Mouse (Mus musculus): ENCODE data around the gene Ttll7. TPM values are rescaled to one million over a fixed set of nuclear protein-coding genes. Genes with fewer than 3 reads are reported as not detected.

The Ttll7 gene
- polyA plus RNA-seq, 1 experiment: 1.2 TPM

DNA sequence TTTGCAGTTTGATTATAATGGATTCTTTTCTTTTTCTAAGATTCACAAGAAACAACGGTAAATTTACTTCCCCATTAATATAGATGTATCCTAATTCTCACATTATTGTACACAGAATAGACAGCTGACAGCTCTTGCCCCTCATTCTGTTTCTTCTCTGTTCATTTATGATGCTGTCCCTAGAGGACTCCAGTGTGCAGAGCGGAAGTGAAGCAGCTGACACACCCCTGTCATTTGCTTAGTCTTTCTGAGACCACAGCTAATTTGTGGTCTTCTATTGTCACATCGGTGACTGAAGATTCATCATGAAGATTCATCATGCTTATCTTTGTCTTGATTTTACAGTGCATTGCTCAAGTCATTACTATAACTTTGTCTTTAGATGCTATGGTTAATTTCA is 126.1 kb downstream of the Ttll7 start:
- Histone ChIP-seq H3K27ac (ENCODE audit: control insufficient read depth, insufficient read depth, low read depth, low read length, poor library complexity) (no peak overlapping the region), H3K4me3 (replicated peaks; ENCODE audit: control insufficient read depth, low read depth, low read length) (no peak overlapping the region), H3K4me1 (ENCODE audit: control insufficient read depth, insufficient read depth, low read length) (no peaks in the 10 kb centered on the region)
- no peak for TF ChIP-seq POLR2A (IDR thresholded peaks at IDR 0.05; ENCODE audit: borderline replicate concordance, control insufficient read depth, low read depth, low read length)
- TF ChIP-seq CTCF (IDR thresholded peaks at IDR 0.05; ENCODE audit: control insufficient read depth, insufficient read depth, low read length): no peak
- WGBS: 80% methylated on average over 3 of the region's 3 CpGs

DNA sequence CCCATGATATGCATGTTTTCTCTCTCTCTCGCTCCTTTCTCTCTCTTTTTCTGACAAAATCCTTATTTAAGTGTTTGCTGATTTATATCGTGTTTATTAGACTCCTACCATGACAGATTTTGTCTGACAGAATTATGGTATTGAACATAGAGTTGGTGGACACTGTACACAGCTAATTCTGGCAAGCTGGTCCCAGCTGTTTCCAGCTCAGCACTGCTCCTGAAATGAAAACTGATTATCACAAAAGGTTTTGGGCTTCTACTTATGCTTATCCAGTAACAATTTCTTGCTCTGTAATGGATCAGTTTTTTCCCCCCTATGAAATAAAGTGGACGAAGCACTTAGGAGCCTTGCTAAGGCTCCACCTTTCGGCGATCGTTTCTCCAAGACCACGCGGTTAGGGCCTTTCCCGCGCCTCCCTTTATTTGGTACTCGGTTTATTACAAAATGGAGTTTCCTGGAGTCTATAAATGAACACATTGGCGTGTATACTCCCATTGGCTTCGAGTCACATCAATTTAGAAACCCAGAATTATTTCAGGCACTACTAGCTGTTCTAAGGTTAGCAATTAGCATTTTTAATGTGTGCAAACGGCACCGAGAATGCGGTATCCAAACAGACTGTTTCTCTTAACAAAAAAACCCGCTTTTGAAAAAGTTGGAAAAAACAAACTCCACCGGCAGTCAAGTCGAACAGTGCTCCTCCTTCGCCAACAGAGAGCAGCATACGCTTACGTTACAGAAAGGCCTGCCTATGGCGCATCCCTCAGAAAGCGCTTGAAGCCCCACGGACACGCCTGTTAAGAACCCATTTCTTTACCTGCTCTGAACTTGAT is 141.9 kb downstream of the Ttll7 start:
- H3K4me3 ChIP-seq (replicated peaks; ENCODE audit: control insufficient read depth, low read depth, low read length): no peak overlapping the region
- H3K4me1 ChIP-seq (ENCODE audit: control insufficient read depth, insufficient read depth, low read length): no peaks in the 10 kb centered on the region
- H3K27ac ChIP-seq (ENCODE audit: control insufficient read depth, insufficient read depth, low read depth, low read length, poor library complexity): no peak overlapping the region
- TF ChIP-seq POLR2A (IDR thresholded peaks at IDR 0.05; ENCODE audit: borderline replicate concordance, control insufficient read depth, low read depth, low read length): no peak
- TF ChIP-seq CTCF (IDR thresholded peaks at IDR 0.05; ENCODE audit: control insufficient read depth, insufficient read depth, low read length): no peak
- 46% methylated on average over 26 of the region's 26 CpGs for WGBS

DNA sequence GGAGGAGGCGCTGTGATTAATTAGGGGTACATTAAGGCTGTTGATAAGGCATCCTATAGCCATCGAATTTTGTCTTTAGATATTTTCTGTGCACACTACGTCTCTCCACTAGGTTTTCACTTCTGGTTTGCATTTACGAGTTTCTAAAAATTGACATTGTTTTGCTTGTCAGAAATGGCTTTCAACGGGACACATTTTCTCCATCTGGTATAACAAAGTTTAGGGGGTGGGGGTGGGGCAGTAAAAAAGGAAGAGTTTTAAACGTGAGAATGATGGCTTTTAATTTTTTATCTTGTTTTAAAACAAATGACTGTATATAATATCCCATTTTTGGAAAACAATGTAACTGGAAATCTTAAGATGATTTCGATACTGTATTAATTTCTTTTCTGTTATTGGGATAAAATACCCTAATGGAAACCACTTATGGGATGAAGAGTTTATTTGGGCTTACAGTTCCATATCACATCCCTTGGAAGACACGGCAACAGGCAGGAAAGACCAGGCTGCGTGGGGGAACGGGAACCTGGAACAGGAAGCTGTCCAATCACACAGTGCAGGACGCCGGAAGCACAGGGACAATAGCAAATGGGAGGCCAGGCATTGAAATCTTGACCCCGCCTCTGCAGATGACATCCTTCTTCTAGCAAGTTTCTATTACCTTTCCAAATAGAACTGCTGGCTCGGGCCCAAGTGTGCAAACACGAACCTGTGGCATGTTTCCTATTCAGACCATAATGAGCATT is 142.7 kb downstream of the Ttll7 start:
- no peak overlapping the region for H3K4me3 ChIP-seq (replicated peaks; ENCODE audit: control insufficient read depth, low read depth, low read length)
- no peaks in the 10 kb centered on the region for H3K4me1 ChIP-seq (ENCODE audit: control insufficient read depth, insufficient read depth, low read length)
- H3K27ac ChIP-seq (ENCODE audit: control insufficient read depth, insufficient read depth, low read depth, low read length, poor library complexity): no peak overlapping the region
- 58% methylated on average over 15 of the region's 15 CpGs for WGBS
- TF ChIP-seq POLR2A (IDR thresholded peaks at IDR 0.05; ENCODE audit: borderline replicate concordance, control insufficient read depth, low read depth, low read length) (no peak), CTCF (IDR thresholded peaks at IDR 0.05; ENCODE audit: control insufficient read depth, insufficient read depth, low read length) (no peak)

DNA sequence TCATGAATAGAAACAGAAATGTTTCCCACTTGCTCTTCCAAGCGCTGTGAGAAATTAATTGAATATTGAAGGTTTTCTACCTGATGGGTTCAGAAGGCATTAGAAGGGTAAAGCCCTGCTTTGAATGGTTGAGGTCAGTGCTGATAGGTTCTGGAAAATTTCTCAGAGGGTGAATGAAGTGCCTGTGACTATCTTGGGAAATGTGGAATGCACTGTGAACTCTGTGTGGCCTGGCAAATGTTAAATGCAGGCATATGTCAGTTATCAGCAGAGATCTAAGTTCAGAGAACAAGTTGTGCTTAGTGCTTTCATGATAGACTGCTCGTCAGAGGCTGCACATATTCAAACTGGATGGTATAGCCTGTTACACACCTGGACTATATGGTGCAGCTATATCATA is 147.0 kb downstream of the Ttll7 start:
- H3K4me3 ChIP-seq (replicated peaks; ENCODE audit: control insufficient read depth, low read depth, low read length): no peak overlapping the region
- no peak overlapping the region for H3K27ac ChIP-seq (ENCODE audit: control insufficient read depth, insufficient read depth, low read depth, low read length, poor library complexity)
- no peaks in the 10 kb centered on the region for H3K4me1 ChIP-seq (ENCODE audit: control insufficient read depth, insufficient read depth, low read length)
- 81% methylated on average over 2 of the region's 2 CpGs for WGBS
- TF ChIP-seq POLR2A (IDR thresholded peaks at IDR 0.05; ENCODE audit: borderline replicate concordance, control insufficient read depth, low read depth, low read length) (no peak), CTCF (IDR thresholded peaks at IDR 0.05; ENCODE audit: control insufficient read depth, insufficient read depth, low read length) (no peak)

DNA sequence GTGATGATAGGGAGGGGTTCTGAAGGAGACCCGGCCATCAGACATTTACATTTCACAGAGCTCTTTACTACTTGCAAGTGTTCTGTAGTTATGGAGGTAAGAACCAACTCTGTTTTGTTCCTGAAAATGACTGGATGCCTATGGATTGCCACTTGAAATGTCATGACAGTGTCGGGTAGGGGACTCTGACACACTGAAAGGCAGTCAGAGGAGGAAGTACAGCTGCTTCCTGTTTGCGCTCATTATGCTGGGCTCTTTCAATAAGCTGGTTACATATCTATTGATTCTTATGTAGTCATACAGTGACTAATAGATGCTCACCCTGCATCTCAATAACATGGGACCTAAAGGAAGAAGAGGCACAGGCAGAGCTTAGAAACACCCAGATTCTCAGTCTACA is 148.8 kb downstream of the Ttll7 start:
- no peaks in the 10 kb centered on the region for H3K4me1 ChIP-seq (ENCODE audit: control insufficient read depth, insufficient read depth, low read length)
- H3K4me3 ChIP-seq (replicated peaks; ENCODE audit: control insufficient read depth, low read depth, low read length): no peak overlapping the region
- 28% methylated on average over 3 of the region's 3 CpGs for WGBS
- no peak for TF ChIP-seq CTCF (IDR thresholded peaks at IDR 0.05; ENCODE audit: control insufficient read depth, insufficient read depth, low read length)
- TF ChIP-seq POLR2A (IDR thresholded peaks at IDR 0.05; ENCODE audit: borderline replicate concordance, control insufficient read depth, low read depth, low read length): no peak
- no peak overlapping the region for H3K27ac ChIP-seq (ENCODE audit: control insufficient read depth, insufficient read depth, low read depth, low read length, poor library complexity)

DNA sequence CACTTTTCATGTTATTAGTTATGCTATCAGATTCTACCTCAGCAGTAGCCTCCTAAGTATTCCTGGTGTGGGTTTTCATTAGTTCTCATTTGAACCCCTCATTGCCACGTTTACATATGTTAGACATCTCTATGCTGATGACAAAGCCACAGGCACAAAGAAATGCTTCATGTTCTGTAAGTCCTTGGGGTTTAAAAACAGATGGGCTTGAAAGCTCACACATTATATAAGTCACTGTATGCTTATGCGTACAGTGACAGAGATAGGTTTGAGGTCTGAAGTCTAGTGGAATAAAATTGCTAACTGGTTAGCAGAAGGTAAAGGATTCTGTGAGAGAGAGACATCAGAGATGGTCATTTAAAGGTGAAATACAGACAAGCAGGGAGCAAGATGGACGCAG is 149.4 kb downstream of the Ttll7 start:
- WGBS: 72% methylated on average over 3 of the region's 3 CpGs
- TF ChIP-seq CTCF (IDR thresholded peaks at IDR 0.05; ENCODE audit: control insufficient read depth, insufficient read depth, low read length): no peak
- no peak for TF ChIP-seq POLR2A (IDR thresholded peaks at IDR 0.05; ENCODE audit: borderline replicate concordance, control insufficient read depth, low read depth, low read length)
- H3K4me1 ChIP-seq (ENCODE audit: control insufficient read depth, insufficient read depth, low read length): no peaks in the 10 kb centered on the region

DNA sequence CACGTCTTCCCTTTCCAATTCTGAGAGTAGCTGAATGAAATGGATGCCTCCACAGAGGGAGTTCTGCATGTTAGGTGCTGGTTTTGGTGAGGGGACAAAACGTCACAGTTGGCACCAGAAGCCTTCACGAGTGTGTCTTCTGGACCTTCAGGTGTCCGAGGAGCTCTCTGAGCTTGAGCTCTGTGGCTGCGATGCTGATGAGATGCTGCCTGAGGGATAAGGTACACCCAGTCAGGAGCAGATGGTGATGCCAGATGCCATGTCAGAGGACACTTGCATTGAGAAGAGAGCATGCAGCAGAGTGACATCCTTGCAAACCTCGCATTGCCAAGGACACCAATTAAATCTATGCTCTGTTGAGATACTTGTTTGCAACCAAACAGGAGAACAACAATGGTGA is 164.3 kb downstream of the Ttll7 start:
- no peak for TF ChIP-seq CTCF (IDR thresholded peaks at IDR 0.05; ENCODE audit: control insufficient read depth, insufficient read depth, low read length)
- no peaks in the 10 kb centered on the region for H3K4me1 ChIP-seq (ENCODE audit: control insufficient read depth, insufficient read depth, low read length)
- 78% methylated on average over 6 of the region's 6 CpGs for WGBS
- H3K4me3 ChIP-seq (replicated peaks; ENCODE audit: control insufficient read depth, low read depth, low read length): no peak overlapping the region
- H3K27ac ChIP-seq (ENCODE audit: control insufficient read depth, insufficient read depth, low read depth, low read length, poor library complexity): no peak overlapping the region

More for the DNA sequence above, 149.4 kb downstream of the Ttll7 start:
- no peak overlapping the region for H3K4me3 ChIP-seq (replicated peaks; ENCODE audit: control insufficient read depth, low read depth, low read length)
- H3K27ac ChIP-seq (ENCODE audit: control insufficient read depth, insufficient read depth, low read depth, low read length, poor library complexity): no peak overlapping the region

DNA sequence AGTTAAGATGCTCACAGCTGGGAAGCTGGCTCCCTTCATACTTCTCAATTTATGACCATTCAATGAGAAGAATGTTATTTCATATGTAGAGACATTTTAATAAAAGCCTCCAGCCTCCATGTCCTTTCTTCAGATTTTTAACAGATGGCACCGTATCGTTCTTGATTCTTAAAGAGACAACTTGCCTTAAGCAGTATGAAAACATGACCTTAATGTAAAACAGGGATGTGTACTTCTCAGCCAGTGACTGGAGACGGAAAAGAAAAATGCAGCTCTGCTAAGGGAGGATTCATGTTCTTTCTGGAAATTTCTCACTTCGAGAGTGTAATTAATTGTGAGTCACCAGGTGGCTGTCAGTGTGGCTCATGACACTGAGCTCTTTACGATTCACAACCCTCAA is 167.3 kb downstream of the Ttll7 start:
- Histone ChIP-seq H3K27ac (ENCODE audit: control insufficient read depth, insufficient read depth, low read depth, low read length, poor library complexity) (no peak overlapping the region), H3K4me1 (ENCODE audit: control insufficient read depth, insufficient read depth, low read length) (no peaks in the 10 kb centered on the region; the same call in 1 of the 2 replicates), H3K4me3 (replicated peaks; ENCODE audit: control insufficient read depth, low read depth, low read length) (no peak overlapping the region)
- WGBS: 76% methylated on average over 5 of the region's 5 CpGs
- TF ChIP-seq POLR2A (IDR thresholded peaks at IDR 0.05; ENCODE audit: borderline replicate concordance, control insufficient read depth, low read depth, low read length) (no peak), CTCF (IDR thresholded peaks at IDR 0.05; ENCODE audit: control insufficient read depth, insufficient read depth, low read length) (no peak)

Measured in bone marrow, adult 2 months (tissue).